Mouse (Mus musculus) brain, embryonic 14.5 days (tissue): Measurements from ENCODE around the gene Glb1l.

ENCODE experiments used
- CTCF ChIP-seq: fragments of 200-500 bp; IDR thresholded peaks from 2 replicates; pipeline ENCODE4 v1.5.1; 2012; ENCODE audit warnings: inconsistent platforms, mild to moderate bottlenecking, moderate library complexity, borderline replicate concordance; ENCODE audit not compliant: insufficient read depth, insufficient read length; ENCODE audit errors: extremely low read depth
- POLR2A ChIP-seq: fragments of 200-500 bp; IDR thresholded peaks from 2 replicates; pipeline ENCODE4 v1.6.1; 2012; ENCODE audit warnings: mild to moderate bottlenecking, inconsistent platforms, borderline replicate concordance; ENCODE audit not compliant: poor library complexity, insufficient read depth, insufficient read length, severe bottlenecking; ENCODE audit errors: extremely low read depth

- no peak for TF ChIP-seq POLR2A
- TF ChIP-seq CTCF, result no peak; the same call in 1 of the 2 replicates
Observed at GRCm38 (mm10) chr1:75219078-75219477, 8.5 kb upstream of the Glb1l start.
